Mouse (Mus musculus) lung, adult 2 months (tissue): ENCODE results near the gene Ap1g2. TPM values are rescaled to one million over a fixed set of nuclear protein-coding genes. Genes with fewer than 3 reads are reported as not detected.

Experiments used
- DNase-seq: peaks from one replicate; pipeline ENCODE4 v3.0.0; 2022
- H3K4me1 ChIP-seq: fragments of 200-500 bp; 2 replicates; pipeline ENCODE4 v1.6.1; 2011; ENCODE audit warnings: low read length; ENCODE audit not compliant: control insufficient read depth, insufficient read depth
- H3K4me3 ChIP-seq: fragments of 200-500 bp; replicated peaks from 2 replicates; pipeline ENCODE3; 2011; ENCODE audit warnings: low read depth, mild to moderate bottlenecking, control low read depth, low read length; ENCODE audit errors: extremely low read depth
- CTCF ChIP-seq: fragments of 200-500 bp; IDR thresholded peaks from 2 replicates; pipeline ENCODE4 v1.5.1; 2011; ENCODE audit warnings: mild to moderate bottlenecking, low read length, control low read depth; ENCODE audit not compliant: insufficient read depth
- POLR2A ChIP-seq: fragments of 200-500 bp; IDR thresholded peaks from 2 replicates; pipeline ENCODE4 v1.6.1; 2011; ENCODE audit warnings: low read depth, mild to moderate bottlenecking, control low read depth, low read length, borderline replicate concordance; ENCODE audit errors: extremely low read depth
- WGBS: fragments of 180-500 bp; shearing (Covaris S2); methylation state at CpG from one replicate; pipeline ENCODE4 v1.1.7; 2018; 5-methylcytosine and 5-hydroxymethylcytosine counted together
- polyA plus RNA-seq: library from polyadenylated mRNA; depleted of rRNA; stranded (reverse); fragments of >200 nt; gene quantifications from 2 replicates; pipeline ENCODE4 v1.2.3, GENCODE M21; 2012

Gene Ap1g2
- polyA plus RNA-seq, 1 experiment, result 30.8 TPM

GRCm38 (mm10) chr14:55078366-55078989 lies 27.9 kb downstream of the Ap1g2 start:
- 36% methylated on average over 23 of the region's 23 CpGs for WGBS
- H3K4me1 ChIP-seq, result no peaks in the 10 kb centered on the region
- no peak for TF ChIP-seq CTCF
- TF ChIP-seq POLR2A, result no peak
- H3K4me3 ChIP-seq, result no peak overlapping the region
- DNase-seq, result no peak

GRCm38 (mm10) chr14:55077481-55078365 lies 28.7 kb downstream of the Ap1g2 start:
- Histone ChIP-seq H3K4me1 (no peaks in the 10 kb centered on the region), H3K4me3 (no peak overlapping the region)
- TF ChIP-seq CTCF (no peak), POLR2A (no peak)
- no peak for DNase-seq
- WGBS, result 70% methylated on average over 15 of the region's 15 CpGs

- DNase-seq, result no peak
- Histone ChIP-seq H3K4me3 (no peak overlapping the region), H3K4me1 (no peaks in the 10 kb centered on the region)
- TF ChIP-seq CTCF (no peak), POLR2A (no peak)
- 69% methylated on average over 3 of the region's 3 CpGs for WGBS
Measured at GRCm38 (mm10) chr14:55076956-55077355, 29.4 kb downstream of the Ap1g2 start.

- no peak for TF ChIP-seq POLR2A
- TF ChIP-seq CTCF, result no peak
- Histone ChIP-seq H3K4me1 (no peaks in the 10 kb centered on the region), H3K4me3 (no peak overlapping the region)
- 29% methylated on average over 6 of the region's 6 CpGs for WGBS
- no peak for DNase-seq
Measured at GRCm38 (mm10) chr14:55076224-55076623, 30.2 kb downstream of the Ap1g2 start.

- no peaks in the 10 kb centered on the region for H3K4me1 ChIP-seq
- no peak for DNase-seq
- TF ChIP-seq POLR2A, result no peak
- TF ChIP-seq CTCF, result no peak
- WGBS, result 92% methylated on average over 12 of the region's 12 CpGs
- H3K4me3 ChIP-seq, result no peak overlapping the region
Measured at GRCm38 (mm10) chr14:55074416-55074815, 32.0 kb downstream of the Ap1g2 start.

- Histone ChIP-seq H3K4me3 (no peak overlapping the region), H3K4me1 (no peaks in the 10 kb centered on the region)
- no peak for DNase-seq
- WGBS, result 39% methylated on average over 19 of the region's 19 CpGs
- TF ChIP-seq POLR2A, result no peak
- TF ChIP-seq CTCF, result no peak
Measured at GRCm38 (mm10) chr14:55071756-55072155, 34.6 kb downstream of the Ap1g2 start.

GRCm38 (mm10) chr14:55066042-55066441 lies 40.4 kb downstream of the Ap1g2 start:
- TF ChIP-seq CTCF (no peak), POLR2A (no peak)

GRCm38 (mm10) chr14:55065391-55065790 lies 41.0 kb downstream of the Ap1g2 start:
- 87% methylated on average over 13 of the region's 13 CpGs for WGBS
- DNase-seq, result no peak
- Histone ChIP-seq H3K4me3 (no peak overlapping the region), H3K4me1 (no peaks in the 10 kb centered on the region)
- no peak for TF ChIP-seq CTCF
- TF ChIP-seq POLR2A, result no peak

More at GRCm38 (mm10) chr14:55066042-55066441, 40.4 kb downstream of the Ap1g2 start:
- WGBS, result 85% methylated on average over 8 of the region's 8 CpGs
- Histone ChIP-seq H3K4me3 (no peak overlapping the region), H3K4me1 (no peaks in the 10 kb centered on the region)
- DNase-seq, result no peak

GRCm38 (mm10) chr14:55064481-55065370 lies 41.7 kb downstream of the Ap1g2 start:
- TF ChIP-seq POLR2A (no peak), CTCF (no peak)
- no peak for DNase-seq
- Histone ChIP-seq H3K4me1 (no peaks in the 10 kb centered on the region), H3K4me3 (no peak overlapping the region)
- 77% methylated on average over 35 of the region's 35 CpGs for WGBS
